Mouse (Mus musculus): Measurements from ENCODE around the gene Gm9945. TPM values are rescaled to one million over a fixed set of nuclear protein-coding genes. Genes with fewer than 3 reads are reported as not detected.

Gene Gm9945
- polyA plus RNA-seq, 1 experiment from 2014 or later: not detected

- no peaks in the 10 kb centered on the region for H3K36me3 ChIP-seq (ENCODE audit: control insufficient read depth, insufficient read depth, low read length)
- DNase-seq (ENCODE audit: low spot score) (peak; percentile 71), ATAC-seq (replicated peaks; ENCODE audit: low FRiP score, low TSS enrichment, low read depth) (0 out of 2 replicates have a peak, but pooled peaks have one; percentile 14)
- H3K4me2 ChIP-seq (ENCODE audit: low read length): peak overlapping the region; percentile 75
- peaks cover 31% of the 10 kb centered on the region for H3K4me1 ChIP-seq (replicated peaks; ENCODE audit: control insufficient read depth, insufficient read depth, low read length)
- H3K27ac ChIP-seq (ENCODE audit: low read depth): peak overlapping the region; percentile 64
- WGBS: 3% methylated on average over 24 of the region's 24 CpGs
- no peaks in the 10 kb centered on the region for H3K9me3 ChIP-seq (ENCODE audit: control insufficient read depth, low read length)
- H3K9ac ChIP-seq (ENCODE audit: low read length): peak overlapping the region; percentile 69
- peak overlapping the region; percentile 72 for H3K4me3 ChIP-seq (ENCODE audit: low read depth, low read length)
- no peaks in the 10 kb centered on the region for H3K27me3 ChIP-seq (replicated peaks; ENCODE audit: control insufficient read depth, insufficient read depth, low read length)
These were observed 40.4 kb downstream of the Gm9945 start for GRCm38 (mm10) chr11:53520122-53520978.

GRCm38 (mm10) chr11:53521120-53521820, 41.3 kb downstream of the Gm9945 start:
- Histone ChIP-seq H3K36me3 (ENCODE audit: control insufficient read depth, insufficient read depth, low read length) (no peaks in the 10 kb centered on the region), H3K9ac (ENCODE audit: low read length) (no peak overlapping the region), H3K27me3 (replicated peaks; ENCODE audit: control insufficient read depth, insufficient read depth, low read length) (no peaks in the 10 kb centered on the region), H3K9me3 (ENCODE audit: control insufficient read depth, low read length) (no peaks in the 10 kb centered on the region), H3K4me2 (ENCODE audit: low read length) (peak overlapping the region; percentile 75), H3K27ac (ENCODE audit: low read depth) (no peak overlapping the region), H3K4me1 (replicated peaks; ENCODE audit: control insufficient read depth, insufficient read depth, low read length) (peaks cover 34% of the 10 kb centered on the region), H3K4me3 (ENCODE audit: low read depth, low read length) (peak overlapping the region; percentile 72)
- ATAC-seq (replicated peaks; ENCODE audit: low FRiP score, low TSS enrichment, low read depth): no peak
- 38% methylated on average over 16 of the region's 16 CpGs for WGBS
- peak; percentile 59 for DNase-seq (ENCODE audit: low spot score)

- Histone ChIP-seq H3K9ac (ENCODE audit: low read length) (no peak overlapping the region), H3K4me3 (ENCODE audit: low read depth, low read length) (0 out of 2 replicates have a peak overlapping the region, but pooled peaks have one; percentile 1), H3K27me3 (replicated peaks; ENCODE audit: control insufficient read depth, insufficient read depth, low read length) (no peaks in the 10 kb centered on the region), H3K4me2 (ENCODE audit: low read length) (peak overlapping the region; percentile 75), H3K27ac (ENCODE audit: low read depth) (no peak overlapping the region), H3K36me3 (ENCODE audit: control insufficient read depth, insufficient read depth, low read length) (no peaks in the 10 kb centered on the region), H3K4me1 (replicated peaks; ENCODE audit: control insufficient read depth, insufficient read depth, low read length) (peaks cover 34% of the 10 kb centered on the region), H3K9me3 (ENCODE audit: control insufficient read depth, low read length) (no peaks in the 10 kb centered on the region)
- ATAC-seq (replicated peaks; ENCODE audit: low FRiP score, low TSS enrichment, low read depth): no peak
- DNase-seq (ENCODE audit: low spot score): no peak
- 77% methylated on average over 7 of the region's 7 CpGs for WGBS
These were observed 41.8 kb downstream of the Gm9945 start for GRCm38 (mm10) chr11:53521821-53522131.

- H3K4me3 ChIP-seq (ENCODE audit: low read depth, low read length): no peak overlapping the region
- no peak overlapping the region for H3K4me2 ChIP-seq (ENCODE audit: low read length)
- DNase-seq (ENCODE audit: low spot score) (no peak), ATAC-seq (replicated peaks; ENCODE audit: low FRiP score, low TSS enrichment, low read depth) (no peak)
- WGBS: 90% methylated on average over 3 of the region's 3 CpGs
- H3K9me3 ChIP-seq (ENCODE audit: control insufficient read depth, low read length): no peaks in the 10 kb centered on the region
- no peak overlapping the region for H3K27ac ChIP-seq (ENCODE audit: low read depth)
- H3K27me3 ChIP-seq (replicated peaks; ENCODE audit: control insufficient read depth, insufficient read depth, low read length): no peaks in the 10 kb centered on the region
- H3K36me3 ChIP-seq (ENCODE audit: control insufficient read depth, insufficient read depth, low read length): no peaks in the 10 kb centered on the region
- peaks cover 34% of the 10 kb centered on the region for H3K4me1 ChIP-seq (replicated peaks; ENCODE audit: control insufficient read depth, insufficient read depth, low read length)
- H3K9ac ChIP-seq (ENCODE audit: low read length): no peak overlapping the region
These were observed 42.4 kb downstream of the Gm9945 start for GRCm38 (mm10) chr11:53522362-53522761.

GRCm38 (mm10) chr11:53522930-53523329, 43.0 kb downstream of the Gm9945 start:
- Histone ChIP-seq H3K4me1 (replicated peaks; ENCODE audit: control insufficient read depth, insufficient read depth, low read length) (peaks cover 34% of the 10 kb centered on the region), H3K4me2 (ENCODE audit: low read length) (no peak overlapping the region), H3K9me3 (ENCODE audit: control insufficient read depth, low read length) (no peaks in the 10 kb centered on the region), H3K9ac (ENCODE audit: low read length) (no peak overlapping the region), H3K36me3 (ENCODE audit: control insufficient read depth, insufficient read depth, low read length) (no peaks in the 10 kb centered on the region), H3K27me3 (replicated peaks; ENCODE audit: control insufficient read depth, insufficient read depth, low read length) (no peaks in the 10 kb centered on the region), H3K4me3 (ENCODE audit: low read depth, low read length) (no peak overlapping the region), H3K27ac (ENCODE audit: low read depth) (no peak overlapping the region)
- ATAC-seq (replicated peaks; ENCODE audit: low FRiP score, low TSS enrichment, low read depth) (no peak), DNase-seq (ENCODE audit: low spot score) (no peak)
- 48% methylated on average over 9 of the region's 9 CpGs for WGBS

GRCm38 (mm10) chr11:53523545-53524405, 43.8 kb downstream of the Gm9945 start:
- Histone ChIP-seq H3K9me3 (ENCODE audit: control insufficient read depth, low read length) (no peaks in the 10 kb centered on the region), H3K4me2 (ENCODE audit: low read length) (no peak overlapping the region), H3K27ac (ENCODE audit: low read depth) (no peak overlapping the region), H3K27me3 (replicated peaks; ENCODE audit: control insufficient read depth, insufficient read depth, low read length) (no peaks in the 10 kb centered on the region), H3K36me3 (ENCODE audit: control insufficient read depth, insufficient read depth, low read length) (no peaks in the 10 kb centered on the region), H3K9ac (ENCODE audit: low read length) (no peak overlapping the region), H3K4me1 (replicated peaks; ENCODE audit: control insufficient read depth, insufficient read depth, low read length) (peaks cover 35% of the 10 kb centered on the region), H3K4me3 (ENCODE audit: low read depth, low read length) (no peak overlapping the region)
- no peak for DNase-seq (ENCODE audit: low spot score)
- ATAC-seq (replicated peaks; ENCODE audit: low FRiP score, low TSS enrichment, low read depth): no peak
- 78% methylated on average over 14 of the region's 14 CpGs for WGBS

- DNase-seq (ENCODE audit: low spot score) (no peak), ATAC-seq (replicated peaks; ENCODE audit: low FRiP score, low TSS enrichment, low read depth) (no peak)
- Histone ChIP-seq H3K4me3 (ENCODE audit: low read depth, low read length) (no peak overlapping the region), H3K27ac (ENCODE audit: low read depth) (no peak overlapping the region), H3K27me3 (replicated peaks; ENCODE audit: control insufficient read depth, insufficient read depth, low read length) (no peaks in the 10 kb centered on the region), H3K9me3 (ENCODE audit: control insufficient read depth, low read length) (no peaks in the 10 kb centered on the region), H3K4me2 (ENCODE audit: low read length) (no peak overlapping the region), H3K9ac (ENCODE audit: low read length) (no peak overlapping the region), H3K36me3 (ENCODE audit: control insufficient read depth, insufficient read depth, low read length) (no peaks in the 10 kb centered on the region), H3K4me1 (replicated peaks; ENCODE audit: control insufficient read depth, insufficient read depth, low read length) (peaks cover 30% of the 10 kb centered on the region)
- WGBS: 77% methylated on average over 6 of the region's 6 CpGs
These were observed 44.9 kb downstream of the Gm9945 start for GRCm38 (mm10) chr11:53524905-53525304.

GRCm38 (mm10) chr11:53525461-53525860, 45.5 kb downstream of the Gm9945 start:
- H3K4me1 ChIP-seq (replicated peaks; ENCODE audit: control insufficient read depth, insufficient read depth, low read length): peaks cover 30% of the 10 kb centered on the region
- H3K4me2 ChIP-seq (ENCODE audit: low read length): no peak overlapping the region
- DNase-seq (ENCODE audit: low spot score) (no peak), ATAC-seq (replicated peaks; ENCODE audit: low FRiP score, low TSS enrichment, low read depth) (no peak)
- H3K36me3 ChIP-seq (ENCODE audit: control insufficient read depth, insufficient read depth, low read length): no peaks in the 10 kb centered on the region
- H3K9me3 ChIP-seq (ENCODE audit: control insufficient read depth, low read length): no peaks in the 10 kb centered on the region
- no peak overlapping the region for H3K9ac ChIP-seq (ENCODE audit: low read length)
- no peak overlapping the region for H3K4me3 ChIP-seq (ENCODE audit: low read depth, low read length)
- no peak overlapping the region for H3K27ac ChIP-seq (ENCODE audit: low read depth)
- WGBS: 47% methylated on average over 4 of the region's 4 CpGs
- H3K27me3 ChIP-seq (replicated peaks; ENCODE audit: control insufficient read depth, insufficient read depth, low read length): no peaks in the 10 kb centered on the region
